Mouse (Mus musculus): ENCODE measurements around the gene Aph1c. TPM values are rescaled to one million over a fixed set of nuclear protein-coding genes. Genes with fewer than 3 reads are reported as not detected.

Gene Aph1c
- 1.1 and 3.2 TPM in 2 replicates for polyA plus RNA-seq (2014; fragmentation: Nextera tagmentation; extraction: Ambion mirVana)

DNA sequence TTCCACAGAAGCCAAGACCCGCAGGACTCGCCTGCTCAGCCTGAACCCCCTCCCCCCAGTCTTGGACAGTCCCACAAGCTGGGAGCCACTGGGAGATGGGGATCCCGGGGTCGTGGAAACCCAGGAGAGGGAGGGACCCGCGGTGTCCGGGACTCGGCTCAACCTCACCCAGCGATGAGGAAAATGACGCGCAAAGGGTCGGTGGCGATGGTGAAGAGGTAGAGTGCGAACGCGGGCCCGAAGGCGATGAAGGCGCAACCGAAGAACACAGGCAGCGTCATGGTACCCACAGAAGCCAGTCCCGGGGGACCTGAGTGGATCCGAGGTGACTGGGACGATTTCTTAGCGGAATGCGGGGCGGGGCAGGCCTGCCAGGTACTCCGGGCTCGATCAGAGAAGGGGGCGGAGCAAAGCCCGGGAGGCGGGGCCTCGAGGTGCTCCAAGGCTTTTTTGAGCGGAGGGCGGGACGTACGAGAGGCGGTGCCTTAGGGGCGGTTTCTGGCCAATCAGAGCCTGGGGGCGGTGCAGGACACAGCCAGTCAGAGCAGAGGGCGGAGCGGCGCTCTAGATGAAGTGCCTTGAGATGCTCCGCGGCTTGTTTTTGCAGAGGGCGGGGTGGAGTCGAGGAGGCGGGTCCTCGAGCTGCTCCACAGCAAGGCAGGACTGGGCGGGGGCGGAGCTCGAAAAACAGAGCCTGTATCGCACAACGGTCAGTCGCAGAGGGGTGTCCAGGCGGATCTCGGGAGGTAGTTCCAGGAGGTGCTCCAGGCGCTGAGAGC is at the start of gene Aph1c:
Gene Aph1c, minus strand, starts transcription at position 409 of the 779 bp plus-strand sequence.
- ATAC-seq (ENCODE audit: insufficient number of reproducible peaks, low FRiP score, low TSS enrichment, low read depth) (peak; percentile 99), DNase-seq (ENCODE audit: low spot score) (peak; percentile 99)
- H3K27ac ChIP-seq (replicated peaks; ENCODE audit: low read depth, low read length): no peak within 1 kb of the TSS
- under 1% methylated on average over 58 of the region's 58 CpGs for WGBS
- H3K36me3 ChIP-seq (ENCODE audit: control insufficient read depth, insufficient read depth, low read length): no peaks in the 10 kb centered on the region
- H3K4me1 ChIP-seq (ENCODE audit: control insufficient read depth, insufficient read depth, low read length): peaks cover 9% of the 10 kb centered on the region
- peak within 1 kb of the TSS; percentile 94 for H3K4me2 ChIP-seq (ENCODE audit: low read depth, severe bottlenecking)
- peak within 1 kb of the TSS; percentile 57 for H3K4me3 ChIP-seq (ENCODE audit: low read depth, low read length)
- H3K27me3 ChIP-seq (ENCODE audit: control insufficient read depth, insufficient read depth, low read length): 0 out of 2 replicates have a peak, but pooled peaks cover 2% of the 10 kb centered on the region
- peak within 1 kb of the TSS; percentile 52 for H3K9ac ChIP-seq (ENCODE audit: low read length)
- no peaks in the 10 kb centered on the region for H3K9me3 ChIP-seq (ENCODE audit: control insufficient read depth, low read length)

DNA sequence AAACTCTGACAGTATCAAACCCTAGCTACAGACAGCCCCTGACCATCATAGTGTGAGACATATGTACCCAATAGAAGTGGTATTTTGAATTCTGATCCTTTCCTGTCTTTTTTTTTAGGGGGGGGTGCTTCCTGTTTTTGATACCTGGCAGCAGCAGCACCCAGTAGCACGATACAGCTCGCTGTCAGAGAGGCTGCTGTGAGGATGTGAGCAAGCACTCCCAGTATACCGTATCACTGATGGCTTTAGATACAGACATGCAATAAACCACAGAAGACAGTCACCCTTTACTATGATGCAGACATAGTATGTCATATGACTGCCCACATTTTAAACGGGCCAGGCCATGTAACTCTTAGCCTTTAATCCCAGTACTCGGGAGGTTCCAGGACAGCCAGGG is 49.0 kb upstream of the Aph1c start:
- H3K9me3 ChIP-seq (ENCODE audit: control insufficient read depth, low read length): no peaks in the 10 kb centered on the region
- H3K4me1 ChIP-seq (ENCODE audit: control insufficient read depth, insufficient read depth, low read length): 0 out of 2 replicates have a peak, but pooled peaks cover 2% of the 10 kb centered on the region
- DNase-seq (ENCODE audit: low spot score) (no peak), ATAC-seq (ENCODE audit: insufficient number of reproducible peaks, low FRiP score, low TSS enrichment, low read depth) (no peak)
- 89% methylated on average over 5 of the region's 5 CpGs for WGBS
- H3K9ac ChIP-seq (ENCODE audit: low read length): no peak overlapping the region
- no peaks in the 10 kb centered on the region for H3K36me3 ChIP-seq (ENCODE audit: control insufficient read depth, insufficient read depth, low read length)
- H3K4me2 ChIP-seq (ENCODE audit: low read depth, severe bottlenecking): no peak overlapping the region
- H3K27me3 ChIP-seq (ENCODE audit: control insufficient read depth, insufficient read depth, low read length): no peaks in the 10 kb centered on the region
- H3K4me3 ChIP-seq (ENCODE audit: low read depth, low read length): no peak overlapping the region
- H3K27ac ChIP-seq (replicated peaks; ENCODE audit: low read depth, low read length): no peak overlapping the region

DNA sequence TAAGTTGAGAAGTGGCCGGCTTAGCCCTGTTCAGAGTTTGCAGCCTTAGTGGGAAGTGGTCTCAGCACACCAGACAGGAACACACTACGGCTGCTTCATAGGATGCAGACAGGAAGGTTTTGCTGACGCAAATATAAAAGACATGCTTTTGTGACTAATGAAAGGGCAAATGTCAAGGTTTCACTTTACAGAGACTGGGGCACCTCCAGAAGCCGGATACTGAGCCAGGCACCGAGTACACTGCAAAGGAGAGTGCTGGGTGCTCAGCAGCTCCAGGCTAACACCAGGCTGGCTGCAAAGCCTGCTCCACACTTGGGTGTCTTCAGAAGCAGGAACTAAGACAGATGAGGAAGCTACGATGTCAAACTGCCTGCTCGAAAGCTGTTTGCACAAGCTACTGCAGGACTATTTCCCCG is 47.9 kb upstream of the Aph1c start:
- DNase-seq (ENCODE audit: low spot score) (no peak), ATAC-seq (ENCODE audit: insufficient number of reproducible peaks, low FRiP score, low TSS enrichment, low read depth) (no peak)
- Histone ChIP-seq H3K36me3 (ENCODE audit: control insufficient read depth, insufficient read depth, low read length) (no peaks in the 10 kb centered on the region), H3K4me3 (ENCODE audit: low read depth, low read length) (no peak overlapping the region), H3K27ac (replicated peaks; ENCODE audit: low read depth, low read length) (no peak overlapping the region), H3K9ac (ENCODE audit: low read length) (no peak overlapping the region), H3K4me2 (ENCODE audit: low read depth, severe bottlenecking) (no peak overlapping the region), H3K27me3 (ENCODE audit: control insufficient read depth, insufficient read depth, low read length) (no peaks in the 10 kb centered on the region), H3K4me1 (ENCODE audit: control insufficient read depth, insufficient read depth, low read length) (0 out of 2 replicates have a peak, but pooled peaks cover 2% of the 10 kb centered on the region), H3K9me3 (ENCODE audit: control insufficient read depth, low read length) (no peaks in the 10 kb centered on the region)
- WGBS: 51% methylated on average over 8 of the region's 8 CpGs

DNA sequence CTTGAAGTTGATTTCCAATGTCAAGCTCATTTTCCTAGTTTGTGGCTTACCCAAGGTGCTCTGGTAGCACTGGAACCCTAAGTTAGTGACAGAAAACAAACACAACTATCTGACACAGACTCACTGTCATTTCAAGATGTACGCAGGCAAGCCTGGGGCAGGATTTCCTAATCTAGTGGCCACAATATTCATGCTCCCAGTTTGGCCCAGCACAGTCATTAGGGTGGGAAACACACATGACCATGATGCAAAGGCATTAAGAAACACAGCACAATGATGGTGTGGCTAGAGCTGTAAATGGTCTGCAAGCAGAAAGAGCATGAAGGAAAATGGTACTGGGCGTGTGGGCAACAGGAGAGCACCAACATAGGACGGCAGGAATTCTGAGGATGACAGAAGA is 47.3 kb upstream of the Aph1c start:
- Histone ChIP-seq H3K9me3 (ENCODE audit: control insufficient read depth, low read length) (no peaks in the 10 kb centered on the region), H3K4me3 (ENCODE audit: low read depth, low read length) (no peak overlapping the region), H3K9ac (ENCODE audit: low read length) (no peak overlapping the region), H3K4me2 (ENCODE audit: low read depth, severe bottlenecking) (no peak overlapping the region), H3K36me3 (ENCODE audit: control insufficient read depth, insufficient read depth, low read length) (no peaks in the 10 kb centered on the region), H3K27ac (replicated peaks; ENCODE audit: low read depth, low read length) (no peak overlapping the region), H3K4me1 (ENCODE audit: control insufficient read depth, insufficient read depth, low read length) (0 out of 2 replicates have a peak, but pooled peaks cover 2% of the 10 kb centered on the region), H3K27me3 (ENCODE audit: control insufficient read depth, insufficient read depth, low read length) (no peaks in the 10 kb centered on the region)
- DNase-seq (ENCODE audit: low spot score): no peak
- ATAC-seq (ENCODE audit: insufficient number of reproducible peaks, low FRiP score, low TSS enrichment, low read depth): no peak
- WGBS: 81% methylated on average over 3 of the region's 3 CpGs

DNA sequence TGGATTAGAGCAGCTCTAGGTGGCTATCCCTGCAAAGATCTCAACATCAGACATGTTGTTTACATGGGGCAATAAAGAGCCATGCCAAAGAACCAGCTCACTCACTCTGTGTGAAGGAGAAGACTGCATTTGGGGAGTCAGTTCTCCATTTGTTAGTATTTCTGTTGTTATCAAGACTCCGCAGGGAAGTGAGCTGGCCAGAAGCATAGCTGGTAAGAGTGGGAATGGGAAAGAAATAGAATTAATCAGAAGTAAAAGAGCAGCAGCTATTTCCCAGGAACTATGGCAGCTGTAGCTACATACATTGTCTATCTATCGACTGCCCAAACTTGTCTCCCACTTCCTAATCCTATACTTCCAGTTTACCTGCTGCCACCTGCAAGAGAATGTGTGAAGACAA is 46.2 kb upstream of the Aph1c start:
- Histone ChIP-seq H3K27me3 (ENCODE audit: control insufficient read depth, insufficient read depth, low read length) (no peaks in the 10 kb centered on the region), H3K4me2 (ENCODE audit: low read depth, severe bottlenecking) (no peak overlapping the region), H3K4me1 (ENCODE audit: control insufficient read depth, insufficient read depth, low read length) (0 out of 2 replicates have a peak, but pooled peaks cover 2% of the 10 kb centered on the region), H3K9me3 (ENCODE audit: control insufficient read depth, low read length) (no peaks in the 10 kb centered on the region), H3K36me3 (ENCODE audit: control insufficient read depth, insufficient read depth, low read length) (no peaks in the 10 kb centered on the region), H3K9ac (ENCODE audit: low read length) (no peak overlapping the region), H3K4me3 (ENCODE audit: low read depth, low read length) (no peak overlapping the region), H3K27ac (replicated peaks; ENCODE audit: low read depth, low read length) (no peak overlapping the region)
- WGBS: 89% methylated on average over 2 of the region's 2 CpGs
- ATAC-seq (ENCODE audit: insufficient number of reproducible peaks, low FRiP score, low TSS enrichment, low read depth): no peak
- DNase-seq (ENCODE audit: low spot score): no peak

DNA sequence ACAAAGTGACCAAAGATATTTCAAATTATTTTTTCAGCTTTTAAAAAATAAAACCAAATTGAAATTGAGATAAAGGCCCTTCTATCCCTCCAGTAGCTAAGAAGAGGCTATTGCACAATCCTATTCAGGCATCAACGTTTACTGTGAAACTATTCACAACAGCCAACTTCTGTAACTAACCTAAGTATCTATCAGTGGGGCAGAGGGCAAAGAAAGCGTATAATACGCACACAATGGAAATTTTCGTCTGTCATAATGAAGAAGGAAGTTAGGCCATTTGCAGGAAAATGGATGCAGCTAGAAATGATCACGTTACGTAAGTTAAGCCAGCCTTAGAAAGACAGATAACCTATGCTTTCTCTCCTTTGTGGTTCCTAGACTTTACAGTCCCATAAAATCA is 45.0 kb upstream of the Aph1c start:
- DNase-seq (ENCODE audit: low spot score): no peak
- WGBS: 89% methylated on average over 6 of the region's 6 CpGs

DNA sequence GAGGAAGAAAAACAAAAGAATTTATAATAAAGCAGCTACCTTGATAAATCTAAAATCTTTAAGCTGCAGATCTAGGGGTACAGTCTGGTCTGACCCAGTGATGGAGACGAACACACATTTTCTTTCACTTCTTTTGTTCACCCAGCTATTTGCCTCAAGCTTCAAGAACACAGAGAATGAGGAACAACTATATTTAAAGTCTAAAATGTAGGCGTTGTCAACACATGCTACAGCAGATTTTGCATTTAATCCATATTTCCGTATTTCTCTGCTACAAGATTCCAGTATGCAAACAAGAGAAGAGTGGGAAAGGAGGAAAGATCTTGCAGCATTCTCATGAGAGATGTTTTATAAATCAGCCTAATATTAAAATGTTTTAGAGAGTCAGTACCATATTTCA is 44.4 kb upstream of the Aph1c start:
- Histone ChIP-seq H3K4me1 (ENCODE audit: control insufficient read depth, insufficient read depth, low read length) (0 out of 2 replicates have a peak, but pooled peaks cover 2% of the 10 kb centered on the region), H3K4me2 (ENCODE audit: low read depth, severe bottlenecking) (no peak overlapping the region), H3K9ac (ENCODE audit: low read length) (no peak overlapping the region), H3K27me3 (ENCODE audit: control insufficient read depth, insufficient read depth, low read length) (no peaks in the 10 kb centered on the region), H3K9me3 (ENCODE audit: control insufficient read depth, low read length) (no peaks in the 10 kb centered on the region), H3K4me3 (ENCODE audit: low read depth, low read length) (no peak overlapping the region), H3K36me3 (ENCODE audit: control insufficient read depth, insufficient read depth, low read length) (no peaks in the 10 kb centered on the region), H3K27ac (replicated peaks; ENCODE audit: low read depth, low read length) (no peak overlapping the region)
- 93% methylated on average over 3 of the region's 3 CpGs for WGBS
- DNase-seq (ENCODE audit: low spot score) (no peak), ATAC-seq (ENCODE audit: insufficient number of reproducible peaks, low FRiP score, low TSS enrichment, low read depth) (no peak)

More for the DNA sequence above, 45.0 kb upstream of the Aph1c start:
- H3K27me3 ChIP-seq (ENCODE audit: control insufficient read depth, insufficient read depth, low read length): no peaks in the 10 kb centered on the region
- no peak overlapping the region for H3K27ac ChIP-seq (replicated peaks; ENCODE audit: low read depth, low read length)
- H3K4me3 ChIP-seq (ENCODE audit: low read depth, low read length): no peak overlapping the region
- ATAC-seq (ENCODE audit: insufficient number of reproducible peaks, low FRiP score, low TSS enrichment, low read depth): no peak
- 0 out of 2 replicates have a peak, but pooled peaks cover 2% of the 10 kb centered on the region for H3K4me1 ChIP-seq (ENCODE audit: control insufficient read depth, insufficient read depth, low read length)
- no peak overlapping the region for H3K4me2 ChIP-seq (ENCODE audit: low read depth, severe bottlenecking)
- H3K9ac ChIP-seq (ENCODE audit: low read length): no peak overlapping the region
- H3K9me3 ChIP-seq (ENCODE audit: control insufficient read depth, low read length): no peaks in the 10 kb centered on the region
- no peaks in the 10 kb centered on the region for H3K36me3 ChIP-seq (ENCODE audit: control insufficient read depth, insufficient read depth, low read length)

DNA sequence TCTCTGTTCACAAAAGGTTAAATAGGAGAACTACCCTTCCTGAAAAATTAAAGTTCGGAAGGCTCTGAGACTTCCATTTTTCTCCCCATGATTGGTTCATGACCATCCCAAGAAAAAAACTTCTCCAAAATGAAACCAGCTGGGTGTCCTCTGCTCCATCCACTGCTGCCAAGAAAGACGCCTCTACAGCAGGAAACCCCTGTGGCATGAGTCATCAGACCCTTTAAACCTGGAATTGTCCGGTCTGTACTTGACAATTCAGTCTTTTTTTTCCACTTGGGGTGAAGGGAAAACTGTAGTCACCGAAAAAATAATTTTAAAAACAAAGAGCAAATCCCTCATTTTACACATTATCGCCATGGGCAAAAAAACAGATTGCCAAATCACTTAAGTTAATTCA is 42.1 kb upstream of the Aph1c start:
- DNase-seq (ENCODE audit: low spot score): no peak
- no peaks in the 10 kb centered on the region for H3K36me3 ChIP-seq (ENCODE audit: control insufficient read depth, insufficient read depth, low read length)
- H3K27me3 ChIP-seq (ENCODE audit: control insufficient read depth, insufficient read depth, low read length): no peaks in the 10 kb centered on the region
- H3K27ac ChIP-seq (replicated peaks; ENCODE audit: low read depth, low read length): no peak overlapping the region
- H3K4me1 ChIP-seq (ENCODE audit: control insufficient read depth, insufficient read depth, low read length): no peaks in the 10 kb centered on the region
- no peak overlapping the region for H3K4me3 ChIP-seq (ENCODE audit: low read depth, low read length)
- ATAC-seq (ENCODE audit: insufficient number of reproducible peaks, low FRiP score, low TSS enrichment, low read depth): no peak
- no peak overlapping the region for H3K9ac ChIP-seq (ENCODE audit: low read length)
- H3K4me2 ChIP-seq (ENCODE audit: low read depth, severe bottlenecking): no peak overlapping the region
- no peaks in the 10 kb centered on the region for H3K9me3 ChIP-seq (ENCODE audit: control insufficient read depth, low read length)
- 84% methylated on average over 5 of the region's 5 CpGs for WGBS
